Mouse (Mus musculus) ES-E14 (cell line): ENCODE measurements around the gene Slain1. TPM values are rescaled to one million over a fixed set of nuclear protein-coding genes. Genes with fewer than 3 reads are reported as not detected.

ENCODE experiments used
- DNase-seq: peaks from one replicate; pipeline ENCODE4 v3.0.0-alpha.2; 2013; ENCODE audit warnings: low read depth, low spot score
- H3K27ac ChIP-seq: 2 replicates; pipeline ENCODE4 v1.5.1; 2012; ENCODE audit warnings: low read depth, mild to moderate bottlenecking, low read length, moderate library complexity, mixed read lengths; ENCODE audit not compliant: poor library complexity, insufficient read depth, severe bottlenecking
- H3K36me3 ChIP-seq: 2 replicates; pipeline ENCODE4 v1.6.1; 2012; ENCODE audit warnings: mild to moderate bottlenecking, low read length, moderate library complexity, mixed read lengths; ENCODE audit not compliant: control insufficient read depth, poor library complexity, insufficient read depth, severe bottlenecking
- H3K4me1 ChIP-seq, 2 experiments: fragments of 150-350 bp in 1 of 2; sonication (generic) in 1 of 2; 2 replicates each; pipeline ENCODE4 v1.6.1; 2012; ENCODE audit warnings: low read length in 2 of 2, mild to moderate bottlenecking in 1 of 2, mixed read lengths in 1 of 2; ENCODE audit not compliant: control insufficient read depth in 2 of 2, insufficient read depth in 2 of 2, poor library complexity in 1 of 2
- H3K4me3 ChIP-seq, 2 experiments: fragments of 150-350 bp in 1 of 2; sonication (generic) in 1 of 2; 2 replicates each; pipeline ENCODE4 v1.5.1; 2012; ENCODE audit warnings: low read length in 2 of 2, low read depth in 1 of 2, mild to moderate bottlenecking in 1 of 2, mixed read lengths in 1 of 2; ENCODE audit not compliant: insufficient read depth in 1 of 2, poor library complexity in 1 of 2, severe bottlenecking in 1 of 2
- H3K9ac ChIP-seq: 2 replicates; pipeline ENCODE4 v1.6.1; 2012; ENCODE audit warnings: low read depth, mild to moderate bottlenecking, low read length, mixed read lengths; ENCODE audit not compliant: poor library complexity, insufficient read depth, severe bottlenecking
- H3K9me3 ChIP-seq: fragments of 150-350 bp; sonication (generic); 2 replicates; pipeline ENCODE4 v1.6.1; 2012; ENCODE audit warnings: low read depth, mild to moderate bottlenecking, low read length; ENCODE audit not compliant: control insufficient read depth, insufficient read depth
- CHD2 ChIP-seq: IDR thresholded peaks from 2 replicates; pipeline ENCODE4 v1.6.1; 2014; ENCODE audit warnings: mild to moderate bottlenecking, low read depth, low read length, inconsistent platforms
- HCFC1 ChIP-seq: IDR thresholded peaks from 2 replicates; pipeline ENCODE4 v1.6.1; 2012; ENCODE audit warnings: low read length, inconsistent platforms, borderline replicate concordance; ENCODE audit not compliant: insufficient read depth
- MAFK ChIP-seq: IDR thresholded peaks from 2 replicates; pipeline ENCODE4 v1.6.1; 2014; ENCODE audit warnings: mild to moderate bottlenecking, low read depth, low read length, inconsistent platforms; ENCODE audit not compliant: insufficient read depth
- ZC3H11A ChIP-seq: IDR thresholded peaks from 2 replicates; pipeline ENCODE4 v1.6.1; 2012; ENCODE audit warnings: low read depth, mild to moderate bottlenecking, inconsistent platforms, low read length, borderline replicate concordance
- ZNF384 ChIP-seq: IDR thresholded peaks from 2 replicates; pipeline ENCODE4 v1.6.1; 2012; ENCODE audit warnings: low read depth, low read length, inconsistent platforms
- in situ Hi-C, 2 experiments: fragments of 600-800 bp; cut with MboI; formaldehyde crosslinking; loops; one replicate each; pipeline ENCODE4 v1.15.1; 2025; ENCODE audit warnings: low sequenced_read_pairs in 2 of 2, inconsistent platforms in 1 of 2; ENCODE audit not compliant: unreplicated experiment in 2 of 2
- total RNA-seq: library from RNA; depleted of rRNA; stranded (reverse); fragments of 300-350 nt; gene quantifications from 2 replicates; pipeline ENCODE4 v1.2.3, GENCODE M21; 2012

The Slain1 gene
- total RNA-seq, 1 experiment = 3.8 TPM

DNA sequence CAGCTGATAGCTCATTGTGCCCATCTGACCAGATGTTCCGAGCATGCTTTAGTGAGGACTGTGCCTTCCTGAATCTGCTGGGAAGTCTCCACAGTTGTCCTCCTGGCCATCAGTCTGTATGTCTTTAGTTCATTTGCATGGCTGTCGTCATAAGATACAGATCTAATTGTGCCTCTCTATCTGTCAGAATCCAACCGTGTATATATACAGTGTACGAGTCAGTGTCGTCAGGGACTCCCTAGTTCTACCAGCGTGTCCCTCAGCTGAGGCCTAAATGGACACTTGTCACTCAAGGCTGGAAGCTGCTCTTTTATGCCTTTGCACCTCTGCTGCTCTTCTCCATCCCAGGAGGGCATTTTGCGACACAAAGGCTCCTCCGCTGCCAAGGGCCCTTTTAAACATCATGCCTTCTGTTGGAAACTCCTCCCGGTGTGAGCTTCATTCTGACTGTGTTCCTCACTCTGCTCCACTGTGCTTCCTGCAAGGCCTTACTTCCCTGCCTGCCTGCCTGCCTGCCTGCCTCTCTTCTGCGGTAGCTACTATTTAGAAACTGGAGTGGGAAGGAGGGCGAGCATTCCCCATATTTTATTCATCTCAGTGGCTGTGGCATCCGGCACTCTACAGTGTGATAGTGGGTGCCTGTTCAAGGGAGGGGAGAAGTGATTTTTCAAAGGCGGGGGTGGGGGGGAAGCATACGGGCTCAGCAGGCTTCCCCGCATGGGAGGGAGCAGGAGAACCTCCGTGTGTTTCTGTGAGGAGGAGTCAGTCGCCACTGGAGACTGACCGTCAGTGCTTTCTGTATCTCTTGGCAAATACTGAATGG is 29.6 kb downstream of the Slain1 start:
- in situ Hi-C loops = no loop called here
- no peak overlapping the region for H3K27ac ChIP-seq
- no peak overlapping the region for H3K4me3 ChIP-seq
- H3K36me3 ChIP-seq = no peaks in the 10 kb centered on the region
- TF ChIP-seq CHD2 (no peak), HCFC1 (no peak), MAFK (no peak)
- no peak overlapping the region for H3K9ac ChIP-seq
- peaks cover 0 to 3% of the 10 kb centered on the region in 2 experiments; a peak in 1 of 4 replicates for H3K4me1 ChIP-seq
- no peak for DNase-seq
- no peaks in the 10 kb centered on the region for H3K9me3 ChIP-seq

- Histone ChIP-seq H3K9ac (no peak overlapping the region), H3K4me3 (no peak overlapping the region), H3K27ac (no peak overlapping the region), H3K9me3 (no peaks in the 10 kb centered on the region), H3K4me1 (peaks cover 0 to 3% of the 10 kb centered on the region in 2 experiments; a peak in 1 of 4 replicates), H3K36me3 (no peaks in the 10 kb centered on the region)
- no peak for TF ChIP-seq ZC3H11A
- TF ChIP-seq ZNF384 = no peak
- TF ChIP-seq MAFK = no peak
- TF ChIP-seq HCFC1 = no peak
- TF ChIP-seq CHD2 = no peak
- DNase-seq = no peak
- in situ Hi-C loops = no loop called here
Observed at GRCm38 (mm10) chr14:103680285-103680819, 30.3 kb downstream of the Slain1 start.

- no peak overlapping the region for H3K4me3 ChIP-seq
- no peak overlapping the region for H3K9ac ChIP-seq
- H3K9me3 ChIP-seq = no peaks in the 10 kb centered on the region
- no peaks in the 10 kb centered on the region for H3K36me3 ChIP-seq
- in situ Hi-C loops = no loop called here
- H3K27ac ChIP-seq = no peak overlapping the region
- TF ChIP-seq ZNF384 (no peak), HCFC1 (no peak), ZC3H11A (no peak), CHD2 (no peak), MAFK (no peak)
- H3K4me1 ChIP-seq = peaks cover 0 to 3% of the 10 kb centered on the region in 2 experiments; a peak in 1 of 4 replicates
- DNase-seq = no peak
Observed at GRCm38 (mm10) chr14:103682633-103683390, 32.8 kb downstream of the Slain1 start.

DNA sequence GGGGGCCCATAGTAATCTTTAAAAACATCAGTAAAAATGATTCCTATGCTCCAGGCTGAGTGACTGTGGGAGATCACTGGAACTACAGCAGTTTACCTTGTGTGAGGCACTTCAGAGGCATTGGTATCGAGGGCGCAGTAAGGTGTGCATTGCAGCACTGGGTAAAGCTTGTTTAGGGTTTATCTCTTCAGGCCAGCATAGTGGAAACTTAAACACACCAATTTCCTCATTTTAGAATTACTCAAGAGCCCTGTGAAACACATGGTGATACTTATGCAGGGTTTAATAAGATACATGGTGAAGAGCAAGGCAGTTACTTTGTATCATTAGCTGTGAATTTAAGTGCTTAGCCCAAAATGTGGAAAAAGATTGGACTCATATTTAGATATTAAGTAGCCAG is 37.0 kb downstream of the Slain1 start:
- DNase-seq = no peak
- Histone ChIP-seq H3K4me1 (no peaks in the 10 kb centered on the region), H3K36me3 (no peaks in the 10 kb centered on the region; the same call in 1 of the 2 replicates), H3K27ac (no peak overlapping the region), H3K9me3 (no peaks in the 10 kb centered on the region), H3K4me3 (no peak overlapping the region), H3K9ac (no peak overlapping the region)
- in situ Hi-C loops = no loop called here
- TF ChIP-seq ZNF384 = no peak
- TF ChIP-seq ZC3H11A = no peak
- TF ChIP-seq MAFK = no peak
- no peak for TF ChIP-seq CHD2
- TF ChIP-seq HCFC1 = no peak
